Mouse (Mus musculus) common myeloid progenitor, adult 5-6 weeks (primary cell): ENCODE measurements around the gene Zfp800. TPM values are rescaled to one million over a fixed set of nuclear protein-coding genes. Genes with fewer than 3 reads are reported as not detected.

Experiments used
- ATAC-seq: replicated peaks from 2 replicates; pipeline ENCODE4 v1.8.0; 2016; ENCODE audit warnings: low read depth, mild to moderate bottlenecking, moderate TSS enrichment, inconsistent platforms; ENCODE audit not compliant: poor library complexity, severe bottlenecking
- total RNA-seq: library from RNA; stranded (forward); fragments of 200-1000, 187-1606 nt; gene quantifications from 2 replicates; pipeline ENCODE4 v1.2.3, GENCODE M21; 2017

Zfp800 gene
- total RNA-seq, 1 experiment from 2014 or later, result 73.9 TPM

DNA sequence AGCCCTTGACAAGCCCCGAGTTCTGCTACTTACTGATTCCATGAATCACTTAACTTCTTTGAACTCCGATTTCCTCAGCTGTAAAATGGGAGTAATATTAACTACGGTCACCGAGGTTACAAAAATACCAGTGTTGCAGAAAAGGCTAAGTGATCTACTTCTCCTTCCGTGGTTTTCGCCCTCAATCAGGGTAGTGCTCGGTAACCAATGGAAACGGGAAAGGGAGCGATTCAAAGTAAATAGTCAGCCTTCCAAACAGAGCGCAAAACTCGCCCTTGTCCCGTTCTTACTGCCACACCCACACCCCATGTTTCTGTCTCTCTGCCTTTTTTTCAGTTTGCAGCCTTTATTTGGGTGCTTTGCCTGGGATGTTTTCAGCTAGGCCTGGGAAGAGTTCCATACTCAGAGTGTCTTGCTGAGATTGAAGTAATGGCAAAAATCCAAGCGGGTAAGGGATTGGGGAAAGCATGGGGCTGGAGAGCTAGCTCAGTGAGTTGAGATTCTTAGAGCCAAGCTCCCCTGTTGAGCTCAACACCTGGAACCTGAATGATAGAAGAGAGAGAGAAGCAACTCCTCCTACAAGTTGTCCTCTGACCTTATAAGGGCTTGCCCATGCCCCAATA is 78.0 kb downstream of the Zfp800 start:
- peak; percentile 90 for ATAC-seq

- ATAC-seq, result peak; percentile 64
Observed at GRCm38 (mm10) chr6:28318820-28319573, 78.8 kb downstream of the Zfp800 start.

DNA sequence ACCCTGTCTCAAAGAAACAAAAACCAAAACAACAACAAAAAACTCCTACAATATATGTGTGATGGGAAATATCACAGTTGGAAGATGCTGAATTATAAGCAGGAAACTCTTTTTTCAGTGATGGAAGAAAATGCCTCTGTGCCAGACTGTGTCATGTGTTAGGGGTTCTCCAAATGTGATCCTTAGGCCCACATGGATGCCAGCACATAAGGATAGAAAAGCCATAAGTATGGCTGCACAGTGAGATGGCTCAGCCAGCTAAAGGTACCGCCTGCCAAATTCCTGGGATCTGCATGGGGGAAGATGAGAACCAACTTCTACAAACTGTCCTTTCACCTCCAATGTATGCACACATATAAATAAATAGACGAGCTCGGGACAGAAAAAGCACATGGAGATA is 82.6 kb downstream of the Zfp800 start:
- ATAC-seq, result no peak

- no peak for ATAC-seq
Observed at GRCm38 (mm10) chr6:28312067-28312466, 85.7 kb downstream of the Zfp800 start.

DNA sequence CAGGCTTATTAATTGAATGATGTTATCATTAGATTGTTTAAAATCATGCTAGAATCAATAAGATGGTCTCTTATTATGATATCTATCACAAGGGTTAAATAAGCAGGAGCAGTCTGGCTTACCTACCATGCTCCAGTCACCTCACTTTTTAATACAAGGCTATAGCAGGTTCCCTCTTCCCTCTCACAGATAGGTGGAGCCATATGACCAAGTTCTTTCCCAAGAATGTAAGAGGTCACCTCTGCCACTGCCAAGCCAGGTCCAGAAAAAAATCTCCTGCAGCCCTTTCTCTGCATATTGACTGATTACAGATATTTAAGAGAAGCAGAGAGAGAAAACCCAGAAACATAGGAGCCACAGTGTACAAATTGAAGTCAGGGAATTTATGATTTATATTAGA is 88.1 kb downstream of the Zfp800 start:
- no peak for ATAC-seq

DNA sequence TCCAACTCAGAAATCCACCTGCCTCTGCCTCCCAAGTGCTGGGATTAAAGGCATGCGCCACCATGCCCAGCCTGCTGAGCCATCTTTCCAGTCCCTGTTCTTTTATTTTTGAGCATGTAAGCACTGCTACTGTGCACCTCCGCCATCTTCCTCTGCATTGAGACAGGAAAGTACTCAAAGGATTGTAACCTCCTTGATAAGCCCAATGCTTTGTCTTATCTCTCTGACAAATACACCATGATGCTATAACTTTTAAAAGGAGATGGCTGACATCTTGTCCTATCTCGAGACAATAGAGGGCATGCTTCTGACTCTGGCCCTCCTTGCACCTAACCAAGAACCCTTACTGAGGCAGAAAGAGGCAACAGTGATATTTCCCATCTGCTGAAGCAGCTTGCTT is 88.9 kb downstream of the Zfp800 start:
- ATAC-seq, result no peak

- ATAC-seq, result no peak
Observed at GRCm38 (mm10) chr6:28306702-28307101, 91.1 kb downstream of the Zfp800 start.

GRCm38 (mm10) chr6:28296306-28296705 is 101.5 kb downstream of the Zfp800 start:
- no peak for ATAC-seq

DNA sequence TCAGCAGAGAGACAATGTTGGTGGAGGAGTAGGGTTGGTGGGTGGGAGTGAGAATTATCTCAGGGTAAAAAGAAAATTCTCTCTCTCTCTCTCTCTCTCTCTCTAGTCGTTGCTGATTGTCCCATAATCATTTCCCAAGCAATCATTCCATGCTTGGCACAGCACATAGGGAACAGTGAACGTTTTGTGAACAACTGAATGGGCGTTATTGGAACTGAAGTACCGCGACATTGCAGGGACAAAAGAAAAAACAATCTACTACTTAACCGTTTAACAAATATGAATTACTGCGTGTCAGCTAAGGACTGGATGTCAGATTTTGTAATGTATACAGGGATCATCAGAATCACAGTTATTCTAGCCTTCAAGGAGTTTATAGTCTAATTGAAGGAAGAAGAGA is 102.2 kb downstream of the Zfp800 start:
- ATAC-seq, result no peak

DNA sequence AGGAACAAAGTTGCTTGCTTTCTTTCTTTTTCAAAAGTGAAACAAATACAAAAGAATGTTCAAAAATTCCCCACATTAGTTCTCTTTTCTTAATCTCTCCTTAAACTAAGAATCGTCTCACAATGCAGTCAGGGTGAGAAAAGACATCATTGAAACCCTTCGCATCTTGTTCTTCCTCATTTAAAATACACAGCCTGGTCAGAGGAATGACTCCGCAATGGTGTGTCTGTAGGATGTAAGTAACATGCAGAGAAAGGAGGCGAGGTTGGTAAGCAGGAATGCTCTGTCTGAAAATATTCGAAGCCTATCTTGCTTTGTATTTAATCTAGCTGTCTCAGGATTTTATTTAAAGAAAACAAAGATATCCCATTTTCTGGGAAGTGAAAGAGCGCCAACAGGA is 105.0 kb downstream of the Zfp800 start:
- peak; percentile 54; the same call in 1 of the 2 replicates for ATAC-seq

DNA sequence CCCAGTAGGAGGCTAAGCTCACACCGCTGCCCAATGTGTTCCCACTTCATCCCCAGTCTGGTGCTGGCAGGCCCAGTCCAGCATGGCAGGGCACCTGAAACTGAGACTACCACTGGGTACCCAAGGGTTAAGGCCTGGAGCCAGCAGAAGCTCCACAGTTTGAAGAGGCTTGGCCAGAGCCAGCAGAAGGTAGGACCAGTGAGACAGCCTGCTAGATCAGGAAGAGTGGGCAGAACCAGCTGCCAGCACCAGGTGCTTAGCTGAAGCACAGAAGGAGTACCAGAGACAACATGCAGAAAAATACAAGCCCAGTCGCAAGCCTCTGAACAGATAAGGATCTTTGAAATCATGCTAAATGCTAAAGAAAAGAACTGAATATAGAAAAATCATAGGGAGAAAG is 117.9 kb downstream of the Zfp800 start:
- no peak for ATAC-seq

DNA sequence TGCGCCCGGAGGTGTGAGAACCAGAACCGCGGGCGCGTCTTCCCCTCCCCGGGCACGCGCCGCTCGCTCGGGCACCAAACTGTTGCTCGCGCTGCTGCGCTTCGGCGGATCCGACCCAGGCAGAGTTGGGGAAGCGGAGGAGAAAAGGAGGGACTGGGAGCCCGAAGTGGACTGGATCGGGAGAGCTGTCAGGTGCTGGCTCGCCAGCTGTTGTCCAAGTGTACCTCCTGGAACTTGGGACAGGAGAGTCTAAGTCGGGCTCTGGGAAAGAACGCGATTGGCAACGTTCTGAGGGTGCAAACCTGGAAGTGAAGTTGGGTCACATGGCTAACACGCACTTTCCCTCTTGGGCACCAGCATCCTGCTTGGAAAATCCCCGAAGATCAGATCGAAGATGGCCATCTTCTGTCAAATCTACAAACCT is 135.6 kb downstream of the Zfp800 start:
- peak; percentile 6; the same call in 1 of the 2 replicates for ATAC-seq

DNA sequence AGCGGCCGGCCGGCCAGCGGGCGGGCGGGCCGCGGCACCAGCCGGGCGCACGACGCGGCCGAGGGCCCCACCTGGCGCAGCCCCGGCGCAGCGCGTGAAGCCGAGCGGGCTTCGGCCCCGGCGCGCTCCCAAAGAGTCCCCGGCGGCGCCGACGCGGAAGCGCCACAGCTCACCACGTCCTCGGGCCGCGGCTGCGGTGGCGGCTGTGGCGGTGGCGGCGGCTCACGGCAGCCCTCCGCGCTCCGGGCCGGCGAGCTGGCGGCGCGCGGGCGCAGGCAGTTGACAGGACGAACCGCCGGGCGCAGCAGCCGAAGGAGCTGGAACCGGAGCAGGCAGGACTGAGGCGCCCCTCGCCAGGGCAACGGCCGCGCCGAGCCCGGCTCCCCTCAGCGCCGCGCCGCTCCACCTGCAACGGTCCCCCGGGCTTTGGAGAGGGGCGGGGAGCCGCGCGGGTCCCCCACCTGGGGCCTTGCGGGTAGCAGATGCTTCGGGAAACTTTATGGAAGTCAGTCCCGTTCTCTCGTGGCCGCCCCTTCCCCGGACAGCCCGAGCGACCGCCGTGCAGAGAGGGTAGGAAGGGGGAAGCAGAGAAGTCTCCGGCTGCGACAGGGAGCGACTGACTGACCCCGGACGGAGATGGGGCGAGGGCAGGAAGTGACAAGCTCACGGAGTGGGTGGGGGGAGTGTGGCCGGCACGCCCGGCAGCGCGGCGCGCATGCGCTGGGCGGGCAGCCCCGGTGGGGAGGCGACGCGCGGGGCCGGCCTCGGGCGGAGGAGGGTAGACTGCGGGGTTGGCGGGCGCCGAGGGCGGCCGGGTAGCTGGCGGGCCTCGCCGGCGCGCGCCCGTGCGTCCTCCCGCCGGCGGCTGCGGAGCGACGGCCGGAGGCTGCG is 136.3 kb downstream of the Zfp800 start:
- peak; percentile 91 for ATAC-seq

DNA sequence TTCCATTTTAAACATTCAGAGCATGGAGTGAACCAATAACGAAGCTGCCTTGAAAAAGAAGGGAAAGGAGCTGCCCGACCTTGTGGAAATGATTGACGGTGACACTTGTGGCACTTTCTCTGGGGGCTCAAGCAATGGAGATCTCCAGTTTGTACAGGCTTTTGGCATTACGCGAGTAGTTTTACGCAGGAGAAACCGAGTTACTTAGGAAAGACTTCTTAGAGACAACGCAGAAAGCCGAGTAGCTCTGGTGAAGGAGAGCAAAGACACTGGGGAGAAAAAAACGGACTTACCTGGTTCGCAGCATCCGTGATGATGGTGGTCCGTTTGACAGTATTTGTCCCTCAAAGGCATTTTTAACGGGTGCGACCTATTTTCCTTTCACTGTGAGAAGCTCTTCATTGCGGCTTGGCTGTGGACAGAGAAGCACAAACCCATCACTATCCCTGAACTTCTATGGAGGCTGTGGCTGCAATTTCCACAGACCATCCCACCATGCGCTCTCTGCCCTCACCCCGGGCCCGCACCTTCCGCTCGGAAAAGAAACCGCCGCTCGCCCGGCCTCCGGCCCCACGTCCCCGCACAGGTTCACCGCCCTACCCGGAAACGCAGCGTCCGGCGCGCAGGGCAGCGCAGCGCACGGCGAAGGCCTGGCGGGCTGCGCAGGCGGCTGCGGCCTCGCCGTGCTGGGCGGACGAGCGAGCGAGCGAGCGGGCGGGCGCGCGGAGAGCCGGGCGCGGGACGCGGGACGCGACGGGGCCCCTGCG is 137.2 kb downstream of the Zfp800 start:
- peak; percentile 31 for ATAC-seq

GRCm38 (mm10) chr6:28259750-28260149 is 138.1 kb downstream of the Zfp800 start:
- ATAC-seq, result no peak

DNA sequence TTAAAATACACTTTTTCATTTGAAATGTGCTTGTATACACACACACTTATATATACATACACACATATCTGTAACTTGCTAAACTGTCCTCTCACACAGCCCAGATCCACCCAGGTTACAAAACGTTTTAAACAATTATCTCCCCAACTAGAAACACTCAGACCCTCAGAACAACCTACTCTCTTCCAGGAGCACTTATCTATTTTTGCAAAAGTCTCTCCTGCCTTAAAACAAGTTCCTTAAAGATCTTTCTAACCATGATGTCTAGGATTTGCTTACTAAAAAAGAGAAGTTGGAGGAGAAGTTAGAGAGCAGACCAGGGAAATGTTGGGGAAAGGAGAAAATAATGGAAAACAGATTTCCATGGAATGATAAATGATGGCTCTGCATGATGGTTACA is 139.4 kb downstream of the Zfp800 start:
- ATAC-seq, result no peak

- ATAC-seq, result no peak
Observed at GRCm38 (mm10) chr6:28257772-28258171, 140.0 kb downstream of the Zfp800 start.

- no peak for ATAC-seq
Observed at GRCm38 (mm10) chr6:28252790-28253189, 145.0 kb downstream of the Zfp800 start.

DNA sequence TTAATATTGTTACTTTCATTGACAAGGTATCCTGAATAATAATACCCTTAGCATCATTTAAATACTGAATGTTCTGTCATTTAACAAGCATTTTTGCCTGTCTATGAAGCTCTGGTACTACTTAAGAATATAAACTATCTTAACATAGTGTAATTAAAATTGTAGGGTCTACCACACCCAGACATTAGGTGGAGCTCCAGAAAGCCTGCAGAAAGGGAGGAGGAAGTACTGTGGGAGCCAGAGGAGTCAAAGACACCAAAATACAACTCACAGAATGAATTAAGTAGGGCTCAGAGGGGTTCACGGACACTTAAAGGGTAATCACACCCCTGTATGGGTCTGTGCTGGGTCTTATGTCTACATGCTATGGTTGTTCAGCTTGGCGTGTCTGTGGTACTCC is 149.6 kb downstream of the Zfp800 start:
- ATAC-seq, result no peak
